Mouse (Mus musculus) adrenal gland, postnatal 36 days (tissue): ENCODE measurements around the gene Mrgprb1. TPM values are rescaled to one million over a fixed set of nuclear protein-coding genes. Genes with fewer than 3 reads are reported as not detected.
"Not testable (repeated sequence)": the region's sequence is repeated elsewhere in the genome, so short reads cannot be mapped to it uniquely, and the experiment has no call there.

Experiments used
- DNase-seq, 2 experiments: peaks; one replicate each; pipeline ENCODE4 v3.0.0; 2021; ENCODE audit warnings: mixed read lengths in 1 of 2
- long read RNA-seq, 2 experiments: library from polyadenylated mRNA; stranded (forward); transcript quantifications; one replicate each; pipeline ENCODE4 v2.0.0; 2021; ENCODE audit warnings: borderline sequencing depth in 2 of 2
- total RNA-seq, 2 experiments: library from RNA; stranded (reverse); gene quantifications; 2 replicates each; pipeline ENCODE4 v1.2.3; 2021

The Mrgprb1 gene
- under 1 TPM; 0.07 to 0.30 TPM for total RNA-seq
- long read RNA-seq, experiment 1, result 0 reads
- long read RNA-seq, experiment 2, result 0 reads

DNA sequence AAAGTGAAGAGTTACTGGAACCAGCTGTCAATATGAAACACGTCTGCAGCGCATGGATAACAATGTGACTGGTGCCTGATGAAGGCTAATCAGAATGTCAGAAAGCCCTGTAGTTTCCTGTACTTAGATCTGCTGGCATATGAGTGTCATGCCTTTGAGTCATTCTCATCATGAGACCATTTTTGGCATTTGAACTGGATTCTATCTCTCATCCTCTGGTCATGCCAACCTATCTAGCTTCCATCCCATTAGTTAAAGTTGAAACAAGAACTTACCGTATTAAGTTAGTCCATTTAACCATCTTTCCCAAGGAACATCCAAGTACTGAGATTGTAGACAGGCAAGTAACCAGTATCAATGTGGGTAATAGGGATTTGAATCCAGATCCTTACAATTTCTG lies at the start of gene Mrgprb1:
TSS of gene Mrgprb1 (minus strand) at position 101 of the 400 bp plus-strand sequence.
- no peak for DNase-seq

DNA sequence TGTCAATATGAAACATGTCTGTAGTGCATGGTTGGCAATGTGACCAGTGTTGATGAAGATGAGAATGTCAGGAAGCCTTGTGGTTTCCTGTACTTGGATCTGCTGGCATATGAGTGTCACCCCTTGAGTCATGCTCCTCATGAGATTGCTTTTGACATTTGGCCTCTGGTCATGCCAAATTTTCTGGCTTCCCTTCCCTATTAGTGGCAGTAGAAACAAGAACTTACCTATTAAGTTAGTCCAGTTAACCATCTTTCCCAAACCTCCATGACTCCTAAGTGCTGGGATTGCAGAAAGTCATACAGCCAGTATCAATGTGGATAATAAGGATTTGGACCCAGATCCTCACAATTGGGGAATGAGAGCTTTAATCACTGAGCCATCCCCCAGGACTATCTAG lies 43.1 kb upstream of the Mrgprb1 start, which contains the start of gene Mrgprx2:
TSS of gene Mrgprx2 (minus strand) at position 101 of the 400 bp plus-strand sequence.
- DNase-seq, result no peak

DNA sequence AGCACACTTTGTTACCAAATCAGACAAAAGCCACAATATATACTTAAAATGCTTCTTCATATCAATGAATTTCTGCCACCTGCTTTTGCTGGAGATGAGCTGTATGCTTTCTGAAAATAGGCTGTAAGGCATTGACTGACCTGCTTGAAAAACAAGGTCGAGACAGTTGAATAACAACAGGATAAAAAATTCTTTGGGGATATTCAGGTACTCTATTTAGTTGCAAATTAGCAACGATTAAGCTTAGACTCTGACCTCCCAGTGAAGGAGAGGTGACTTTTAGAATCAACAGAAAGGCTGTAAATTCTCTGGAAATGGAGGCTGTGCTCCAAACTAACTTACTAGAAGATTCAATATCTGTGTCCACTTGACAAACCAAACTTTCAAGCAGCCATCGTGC lies 19.6 kb downstream of the Mrgprb1 start:
- no peak for DNase-seq

DNA sequence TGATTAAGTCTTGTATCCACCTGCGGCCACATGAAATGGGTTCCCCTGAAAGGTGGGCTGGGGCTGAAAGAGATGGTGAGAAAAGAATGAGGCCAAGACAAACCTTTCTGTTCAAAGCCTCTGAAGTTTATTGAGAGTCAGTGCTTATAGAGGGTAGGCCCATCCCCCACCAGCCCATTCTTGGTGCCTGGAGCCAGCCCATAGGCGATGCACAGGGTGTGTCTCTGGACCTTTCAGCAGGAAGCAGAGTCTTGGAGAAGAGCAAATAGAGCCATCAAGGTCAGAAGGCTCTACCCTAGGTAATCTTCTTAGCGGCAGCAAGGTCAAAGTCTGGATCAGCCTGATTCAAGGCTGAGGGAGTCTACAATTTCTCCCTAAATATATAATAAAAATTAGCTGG lies 20.2 kb downstream of the Mrgprb1 start:
- DNase-seq, result not testable (repeated sequence)

Other genes with a start within 250 kb of the Mrgprb1 start
- gene Mrgprb8, start 67.8 kb downstream of the Mrgprb1 start, total RNA-seq, result not detected
- gene Mrgprx2, start 43.0 kb upstream of the Mrgprb1 start, total RNA-seq, result not detected
- gene Mrgprb2, start 101.7 kb upstream of the Mrgprb1 start, total RNA-seq, result not detected
- gene Mrgprb3, start 187.5 kb upstream of the Mrgprb1 start, total RNA-seq, result not detected